Mouse (Mus musculus) ovary, postnatal 36 days (tissue): ENCODE results near the gene Polr1d.

Source experiments
- DNase-seq: peaks from one replicate; pipeline ENCODE4 v3.0.0; 2022; ENCODE audit warnings: low spot score, mixed read lengths

The Polr1d gene

GRCm38 (mm10) chr5:147076799-147077165, at the start of gene Polr1d:
Polr1d (plus strand) TSS chr5:147077050.
- no peak for DNase-seq

- DNase-seq = no peak
These were observed 45.6 kb upstream of the Polr1d start for GRCm38 (mm10) chr5:147031281-147031680.

GRCm38 (mm10) chr5:147033155-147033554, 43.7 kb upstream of the Polr1d start:
- no peak for DNase-seq

GRCm38 (mm10) chr5:147034283-147034682, 42.6 kb upstream of the Polr1d start:
- DNase-seq = no peak

GRCm38 (mm10) chr5:147035301-147035700, 41.5 kb upstream of the Polr1d start:
- DNase-seq = no peak

GRCm38 (mm10) chr5:147036028-147036427, 40.8 kb upstream of the Polr1d start:
- no peak for DNase-seq

- DNase-seq = peak; percentile 36
These were observed 40.2 kb upstream of the Polr1d start for GRCm38 (mm10) chr5:147036661-147037060.

GRCm38 (mm10) chr5:147037601-147038000, 39.2 kb upstream of the Polr1d start:
- DNase-seq = no peak

GRCm38 (mm10) chr5:147039394-147039793, 37.5 kb upstream of the Polr1d start:
- DNase-seq = no peak

- DNase-seq = no peak
These were observed 34.6 kb upstream of the Polr1d start for GRCm38 (mm10) chr5:147041965-147042937.

- DNase-seq = no peak
These were observed 33.5 kb upstream of the Polr1d start for GRCm38 (mm10) chr5:147043240-147043844.

- DNase-seq = no peak
These were observed 31.5 kb upstream of the Polr1d start for GRCm38 (mm10) chr5:147045311-147045710.

GRCm38 (mm10) chr5:147045929-147046328, 30.9 kb upstream of the Polr1d start:
- DNase-seq = no peak

- no peak for DNase-seq
These were observed 27.2 kb upstream of the Polr1d start for GRCm38 (mm10) chr5:147049544-147050209.

- no peak for DNase-seq
These were observed 25.9 kb upstream of the Polr1d start for GRCm38 (mm10) chr5:147050816-147051499.

- DNase-seq = no peak
These were observed 25.1 kb upstream of the Polr1d start for GRCm38 (mm10) chr5:147051500-147052308.

GRCm38 (mm10) chr5:147052309-147052558, 24.6 kb upstream of the Polr1d start:
- DNase-seq = no peak

GRCm38 (mm10) chr5:147053071-147053470, 23.8 kb upstream of the Polr1d start:
- no peak for DNase-seq

- DNase-seq = no peak
These were observed 23.4 kb upstream of the Polr1d start for GRCm38 (mm10) chr5:147053481-147053880.

GRCm38 (mm10) chr5:147054328-147054727, 22.5 kb upstream of the Polr1d start:
- no peak for DNase-seq

GRCm38 (mm10) chr5:147054747-147055270, 22.0 kb upstream of the Polr1d start:
- no peak for DNase-seq
